ENCODE assay signal across 8 mouse cellular contexts in genomic region chr11:102407834-102408215, GRCm38 (mm10). TPM values are rescaled to one million over a fixed set of nuclear protein-coding genes. Genes with fewer than 3 reads are reported as not detected.
DNase-seq lines count a peak whose midpoint lies in the region; ATAC-seq and TF ChIP-seq lines count a peak whose summit lies in the region.

TSS of gene Slc25a39 (minus strand) at chr11:102407946.

- DNase-seq in layer of hippocampus, adult 18-20 months (ENCODE audit: low spot score in 2 of 2): no peak
- DNase-seq in layer of hippocampus, adult 11-12 months (ENCODE audit: low spot score): no peak
- DNase-seq in adrenal gland, adult 8-10 months: no peak
- no peak for DNase-seq in forebrain, postnatal 0 days
- DNase-seq in liver, postnatal 0 days: no peak
- no peak for DNase-seq in ovary, adult 18-20 months (ENCODE audit: low spot score)
- no peak for DNase-seq in thymus, postnatal 4 days

- no peak for TF ChIP-seq CTCF in forebrain, postnatal 0 days (IDR thresholded peaks at IDR 0.05; ENCODE audit: low read depth)
- no peak for TF ChIP-seq CTCF in liver, postnatal 0 days (IDR thresholded peaks at IDR 0.05; ENCODE audit: low read depth)

- H3K4me1 ChIP-seq in forebrain, postnatal 0 days (ENCODE audit: insufficient read depth): peaks cover 10% of the 10 kb centered on the region; the same call in 1 of the 2 replicates
- H3K4me1 ChIP-seq in hindbrain, embryonic 15.5 days (replicated peaks): peaks cover 38% of the 10 kb centered on the region
- H3K4me1 ChIP-seq in liver, postnatal 0 days (ENCODE audit: insufficient read depth): peaks cover 35% of the 10 kb centered on the region

- no peaks in the 10 kb centered on the region for H3K27me3 ChIP-seq in forebrain, postnatal 0 days (ENCODE audit: insufficient read depth, low read length)
- no peaks in the 10 kb centered on the region for H3K27me3 ChIP-seq in hindbrain, embryonic 15.5 days
- no peaks in the 10 kb centered on the region for H3K27me3 ChIP-seq in liver, postnatal 0 days (ENCODE audit: insufficient read depth, low read length)

- H3K36me3 ChIP-seq in forebrain, postnatal 0 days (ENCODE audit: insufficient read depth): peaks cover 12% of the 10 kb centered on the region
- H3K36me3 ChIP-seq in hindbrain, embryonic 15.5 days: peaks cover 13% of the 10 kb centered on the region
- H3K36me3 ChIP-seq in liver, postnatal 0 days (replicated peaks; ENCODE audit: insufficient read depth, low read length): peaks cover 26% of the 10 kb centered on the region

- H3K4me3 ChIP-seq in forebrain, postnatal 0 days (ENCODE audit: low read depth, low read length): peak within 1 kb of the TSS; percentile 66
- peak within 1 kb of the TSS; percentile 66 for H3K4me3 ChIP-seq in hindbrain, embryonic 15.5 days
- peak within 1 kb of the TSS; percentile 99 for H3K4me3 ChIP-seq in liver, postnatal 0 days (ENCODE audit: low read depth, low read length)

- H3K4me2 ChIP-seq in forebrain, postnatal 0 days (ENCODE audit: low read depth): peak within 1 kb of the TSS; percentile 97
- H3K4me2 ChIP-seq in hindbrain, embryonic 15.5 days: peak within 1 kb of the TSS; percentile 82
- peak within 1 kb of the TSS; percentile 82 for H3K4me2 ChIP-seq in liver, postnatal 0 days (ENCODE audit: low read depth, low read length)

- peak within 1 kb of the TSS; percentile 77 for H3K27ac ChIP-seq in forebrain, postnatal 0 days (ENCODE audit: low read depth, low read length)
- H3K27ac ChIP-seq in hindbrain, embryonic 15.5 days (replicated peaks): peak within 1 kb of the TSS; percentile 85
- H3K27ac ChIP-seq in liver, postnatal 0 days (ENCODE audit: low read depth): peak within 1 kb of the TSS; percentile 99

- no peaks in the 10 kb centered on the region for H3K9me3 ChIP-seq in forebrain, postnatal 0 days (ENCODE audit: low read length)
- H3K9me3 ChIP-seq in hindbrain, embryonic 15.5 days: no peaks in the 10 kb centered on the region
- no peaks in the 10 kb centered on the region for H3K9me3 ChIP-seq in liver, postnatal 0 days (ENCODE audit: low read length)

- H3K9ac ChIP-seq in forebrain, postnatal 0 days: peak within 1 kb of the TSS; percentile 76
- peak within 1 kb of the TSS; percentile 72 for H3K9ac ChIP-seq in hindbrain, embryonic 15.5 days
- peak within 1 kb of the TSS; percentile 100 for H3K9ac ChIP-seq in liver, postnatal 0 days (replicated peaks)

- ATAC-seq in forebrain, postnatal 0 days: no peak
- no peak for ATAC-seq in hindbrain, embryonic 15.5 days (ENCODE audit: low FRiP score, low read depth)
- peak; percentile 45 for ATAC-seq in liver, postnatal 0 days

- 1% methylated on average over 19 of the region's 19 CpGs for WGBS in forebrain, postnatal 0 days
- under 1% methylated on average over 19 of the region's 19 CpGs for WGBS in hindbrain, embryonic 15.5 days
- 1% methylated on average over 19 of the region's 19 CpGs for WGBS in liver, postnatal 0 days (ENCODE audit: insufficient replicate concordance)

- TF ChIP-seq EP300 in liver, postnatal 0 days (IDR thresholded peaks at IDR 0.05; ENCODE audit: low read depth): no peak

RNA-seq across cellular contexts. Expression of gene Slc25a39, which starts in this region (rescaled TPM):
- 10 to 100 TPM; 62.9 to 64.5 TPM for total RNA-seq in layer of hippocampus, adult 18-20 months (2021)
- total RNA-seq in adrenal gland, adult 8-10 months (2022): 100 to 1,000 TPM; 343 to 469 (median 379) TPM
- total RNA-seq in forebrain, postnatal 0 days (2014; rRNA removed): 96.3 and 114 TPM in 2 replicates
- 120 and 129 TPM in 2 replicates for polyA plus RNA-seq in forebrain, postnatal 0 days (2015; fragmentation: Nextera tagmentation; extraction: Ambion mirVana)
- polyA plus RNA-seq in hindbrain, embryonic 15.5 days (2015; fragmentation: Nextera tagmentation; extraction: Ambion mirVana): 167 and 168 TPM in 2 replicates
- 510 and 522 TPM in 2 replicates for polyA plus RNA-seq in liver, postnatal 0 days (2015; fragmentation: Nextera tagmentation; extraction: Ambion mirVana)
